Mouse (Mus musculus): ENCODE results near the gene Fbxl16.

Gene Fbxl16

DNA sequence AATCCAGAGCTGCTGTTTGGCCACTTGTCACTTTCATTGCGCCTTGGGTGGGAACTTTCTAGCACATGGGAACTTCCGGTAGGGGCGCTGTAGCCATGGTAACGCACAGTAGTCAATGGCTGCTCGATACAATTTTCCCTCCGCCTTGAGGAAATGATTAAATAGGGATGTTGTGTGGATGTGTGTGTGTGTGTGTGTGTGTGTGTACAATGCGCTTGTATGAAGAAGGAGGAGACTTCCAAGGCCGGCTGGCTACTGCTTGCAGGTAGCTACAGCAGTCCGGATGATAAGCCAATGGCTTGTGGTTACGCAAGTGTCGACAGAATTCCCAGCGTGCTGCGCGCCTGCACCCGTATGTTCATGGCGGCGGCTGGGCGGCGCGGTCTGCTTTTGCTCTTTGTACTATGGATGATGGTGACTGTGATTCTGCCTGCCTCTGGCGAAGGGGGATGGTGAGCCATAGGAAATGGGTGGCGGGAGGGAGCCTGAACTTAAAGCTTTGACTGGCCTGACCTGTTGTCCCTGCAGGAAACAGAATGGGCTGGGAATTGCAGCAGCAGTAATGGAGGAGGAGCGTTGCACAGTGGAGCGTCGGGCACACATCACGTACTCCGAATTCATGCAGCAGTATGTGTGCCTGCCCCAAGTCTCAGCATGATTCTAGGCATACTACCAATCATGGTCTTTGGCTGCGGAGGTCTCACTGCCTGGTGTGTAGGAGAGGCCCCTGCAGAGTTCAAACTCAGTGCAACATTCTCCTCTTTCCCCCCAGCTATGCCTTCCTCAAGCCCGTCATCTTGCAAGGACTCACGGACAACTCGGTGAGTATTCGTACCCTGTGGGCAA is 20.1 kb downstream of the Fbxl16 start, which contains the start of gene Jmjd8:
TSS of gene Jmjd8 (plus strand) at position 156 of the 846 bp plus-strand sequence.
- peak; percentile 81 for DNase-seq (ENCODE audit: low spot score)

GRCm38 (mm10) chr17:25829558-25830017 is 20.7 kb downstream of the Fbxl16 start:
- DNase-seq (ENCODE audit: low spot score), result no peak

- no peak for DNase-seq (ENCODE audit: low spot score)
Observed at GRCm38 (mm10) chr17:25830200-25830753, 21.4 kb downstream of the Fbxl16 start.

GRCm38 (mm10) chr17:25830806-25831431 is 22.0 kb downstream of the Fbxl16 start:
- no peak for DNase-seq (ENCODE audit: low spot score)

DNA sequence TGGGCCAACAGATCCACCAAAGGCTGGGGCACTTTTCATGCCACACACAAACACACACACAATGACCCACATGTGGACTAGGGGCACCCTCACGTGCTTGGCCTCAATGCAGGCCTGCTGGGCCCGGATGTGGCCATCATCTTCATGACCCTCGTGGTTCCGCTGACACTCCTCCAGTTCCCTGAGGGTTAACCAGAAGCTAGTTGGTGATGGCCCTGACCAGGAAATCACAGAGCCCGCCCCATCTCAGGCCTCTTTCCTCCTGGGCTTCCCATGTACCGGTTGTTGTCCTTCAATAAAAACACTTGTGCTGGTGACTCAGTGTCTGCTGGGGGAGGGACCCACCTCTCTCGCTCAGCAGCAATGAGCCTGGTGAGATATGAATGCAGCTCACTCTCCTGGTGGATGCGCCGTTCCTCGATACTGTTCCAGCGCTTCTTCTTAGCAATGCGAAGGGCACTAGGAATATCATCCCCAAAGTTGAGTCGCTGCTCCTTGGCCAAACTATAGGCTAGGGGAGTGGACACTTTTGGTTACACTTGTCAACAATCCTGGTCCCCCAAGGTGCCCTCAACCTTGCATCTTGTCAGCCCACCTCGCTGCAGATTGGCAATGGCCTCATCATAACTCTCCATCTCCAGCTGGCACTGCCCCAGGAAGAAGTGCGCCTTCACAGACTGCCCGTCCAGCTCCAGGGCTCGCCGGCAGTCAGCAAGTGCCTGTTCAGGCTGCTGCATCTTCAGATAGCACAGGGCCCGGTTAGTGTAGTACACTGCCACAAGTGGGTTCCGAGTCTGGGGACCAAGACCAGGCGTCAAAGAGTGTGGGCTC is 22.8 kb downstream of the Fbxl16 start:
- peak; percentile 70 for DNase-seq (ENCODE audit: low spot score)

DNA sequence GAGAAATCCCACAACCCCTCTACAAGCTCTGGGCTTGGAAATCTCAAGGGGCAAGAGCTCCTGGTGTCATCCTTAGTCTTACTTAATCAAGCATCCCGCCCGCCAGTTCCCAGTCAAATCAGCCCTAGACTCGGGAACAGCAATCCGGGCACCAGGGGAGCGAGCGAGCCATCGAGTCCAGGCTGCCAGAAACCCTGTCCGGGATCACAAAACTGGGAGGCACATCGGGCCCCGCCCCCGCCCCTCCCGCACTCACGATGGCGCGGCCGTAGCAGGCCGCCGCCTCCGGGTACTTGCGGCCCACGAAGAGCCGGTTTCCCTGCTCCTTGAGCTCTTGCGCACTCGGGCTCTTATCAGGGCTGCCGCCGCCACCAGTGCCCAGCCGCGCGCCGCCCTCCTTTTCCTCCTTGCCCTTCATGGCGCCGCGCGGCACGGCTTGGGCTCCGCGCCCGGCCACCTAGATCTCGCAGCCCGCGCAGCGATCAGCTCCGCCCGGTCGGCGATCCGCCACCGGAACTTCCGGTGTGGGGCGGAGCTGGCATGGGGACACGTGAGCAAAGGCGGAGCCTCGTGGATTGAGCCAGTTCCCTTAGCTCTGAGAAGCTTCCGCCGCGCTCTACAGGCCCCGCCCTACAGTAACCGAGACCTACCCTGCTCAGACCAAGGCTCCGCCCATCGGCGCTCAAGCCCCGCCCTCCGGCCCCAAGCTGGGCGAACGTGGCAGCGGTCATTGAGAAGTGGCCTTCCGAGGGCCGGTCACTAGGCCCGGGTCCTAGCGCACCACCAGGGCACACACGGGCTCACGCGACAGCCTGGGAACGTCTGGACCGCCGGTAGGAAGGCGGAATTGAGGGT is 23.8 kb downstream of the Fbxl16 start:
- peak; percentile 100 for DNase-seq (ENCODE audit: low spot score)

DNA sequence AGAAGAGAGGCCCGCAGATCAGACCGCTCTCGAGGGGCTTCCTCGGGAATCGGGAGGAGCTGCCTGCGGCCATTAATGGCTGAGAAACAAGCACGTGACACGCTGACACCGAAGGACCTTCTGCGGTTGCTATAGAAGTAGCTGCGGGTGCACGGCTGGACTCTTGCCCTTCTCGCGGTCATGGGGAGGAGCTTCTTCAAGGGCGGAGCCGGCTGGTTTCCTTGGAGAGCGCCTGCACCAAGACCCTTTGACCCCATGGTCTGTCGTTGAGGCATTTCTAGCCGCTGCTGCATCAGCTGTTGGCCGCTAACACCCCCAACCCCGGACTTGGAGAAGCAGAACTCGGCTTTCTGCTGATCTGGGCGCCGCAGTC is 24.4 kb downstream of the Fbxl16 start, which contains the start of gene Stub1:
TSS of gene Stub1 (minus strand) at position 114 of the 373 bp plus-strand sequence.
- DNase-seq (ENCODE audit: low spot score), result peak; percentile 93

DNA sequence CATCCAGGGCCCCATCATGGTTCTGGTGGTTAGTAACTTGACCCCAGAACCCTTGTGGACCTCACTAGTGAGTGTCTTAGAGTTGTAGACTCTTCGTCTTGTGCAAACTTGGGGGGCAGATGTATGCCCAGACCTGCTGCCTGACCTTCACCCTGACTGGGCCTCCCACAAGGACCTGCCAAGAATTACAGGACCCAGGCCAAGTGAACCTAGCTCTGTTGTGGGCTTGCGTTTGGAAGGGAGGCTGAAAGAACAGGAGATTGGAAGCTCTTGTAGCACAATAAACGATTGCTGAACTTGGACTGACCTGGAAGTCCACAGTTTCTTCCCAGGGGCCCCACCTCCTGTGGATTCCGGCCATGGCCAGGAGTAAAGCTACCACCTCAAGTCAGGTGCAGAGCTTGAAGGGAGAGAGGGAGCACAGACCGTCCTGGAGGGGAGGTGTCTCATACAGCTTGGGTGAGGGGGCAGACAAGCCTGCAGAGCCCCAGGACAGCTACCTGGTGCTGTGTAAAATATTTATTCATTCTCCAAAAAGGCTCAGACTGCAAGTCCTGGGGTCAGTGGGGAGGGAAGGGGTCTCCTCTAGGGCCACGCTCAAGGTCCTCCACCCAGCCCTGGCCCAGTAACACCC is 25.2 kb downstream of the Fbxl16 start:
- DNase-seq (ENCODE audit: low spot score), result no peak

- DNase-seq (ENCODE audit: low spot score), result no peak
Observed at GRCm38 (mm10) chr17:25834595-25835222, 25.8 kb downstream of the Fbxl16 start.

DNA sequence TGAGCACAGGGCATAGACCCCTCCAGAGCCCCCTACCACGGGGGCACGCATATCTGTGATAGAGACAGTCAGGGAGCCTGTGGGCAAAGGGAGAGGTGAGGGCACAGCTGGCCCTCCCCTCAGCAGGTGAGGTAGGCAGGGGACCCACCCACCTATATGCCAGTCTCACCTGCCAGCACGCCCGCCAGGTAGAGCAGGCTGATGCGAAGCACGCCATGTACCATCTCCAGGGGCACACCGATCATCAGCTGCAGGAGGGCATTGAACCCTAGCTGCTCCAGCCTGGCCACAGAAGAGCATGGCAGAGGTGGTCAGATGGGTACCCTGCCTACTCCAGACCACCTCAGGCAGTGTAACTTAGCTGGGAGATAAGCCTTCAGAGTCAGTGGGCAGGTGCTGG is 26.4 kb downstream of the Fbxl16 start:
- no peak for DNase-seq (ENCODE audit: low spot score)

DNA sequence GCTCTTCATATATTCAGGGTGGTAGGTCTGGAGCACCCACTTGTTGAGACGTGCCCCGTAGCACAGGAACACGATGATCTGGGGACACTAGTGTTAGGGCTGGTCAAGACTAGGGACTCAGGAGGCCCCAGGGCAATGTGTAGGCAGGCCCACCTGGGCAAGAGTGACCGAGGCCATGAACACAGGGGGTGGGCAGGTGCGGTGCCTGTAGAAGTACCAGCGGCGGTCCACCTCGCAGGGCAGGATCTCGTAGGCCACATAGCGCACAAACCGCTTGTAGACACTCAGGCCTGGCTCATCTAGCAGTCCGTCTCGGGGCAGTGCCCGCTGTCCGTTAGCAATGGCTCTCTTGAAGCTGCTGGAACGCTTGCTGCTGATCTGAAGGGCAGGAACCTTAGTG is 26.9 kb downstream of the Fbxl16 start:
- no peak for DNase-seq (ENCODE audit: low spot score)

DNA sequence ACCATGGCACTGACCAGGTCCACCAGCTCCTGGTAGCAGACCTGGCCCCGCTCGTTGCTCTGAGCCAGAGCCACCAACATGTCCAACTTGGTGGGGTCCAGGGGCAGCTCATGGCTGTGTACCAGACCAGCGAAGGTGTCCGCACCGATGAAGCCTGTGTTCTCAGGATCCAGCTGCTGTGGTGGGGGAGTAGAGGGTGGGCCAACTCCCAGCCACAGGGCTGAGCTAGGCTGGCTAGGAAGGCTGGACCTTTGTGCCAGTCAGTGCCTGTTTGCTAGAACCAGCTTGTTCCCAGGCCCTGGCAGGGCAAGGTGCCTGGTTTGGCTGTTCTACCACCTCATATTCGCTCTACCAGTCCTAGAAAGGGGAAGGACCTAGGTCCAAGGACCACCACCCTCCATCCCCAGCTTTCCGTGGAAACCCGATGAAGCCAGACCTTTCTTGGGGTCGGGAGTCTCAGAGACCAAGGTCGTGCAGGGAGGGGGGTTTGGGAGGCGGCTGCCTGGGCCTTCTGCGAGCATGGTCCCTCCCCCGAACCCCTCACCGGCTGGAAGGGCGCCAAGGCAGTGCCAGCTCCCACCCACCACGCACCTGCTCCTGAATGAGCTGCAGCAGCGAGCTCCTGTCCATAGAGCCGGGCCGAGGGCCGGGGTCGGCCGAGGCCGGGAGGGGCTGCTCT is 27.7 kb downstream of the Fbxl16 start:
- peak; percentile 83 for DNase-seq (ENCODE audit: low spot score)

- DNase-seq (ENCODE audit: low spot score), result peak; percentile 84
Observed at GRCm38 (mm10) chr17:25837076-25837410, 28.2 kb downstream of the Fbxl16 start, which contains the start of gene Rhbdl1. Gene Rhbdl1, minus strand, starts transcription at chr17:25837295.

DNA sequence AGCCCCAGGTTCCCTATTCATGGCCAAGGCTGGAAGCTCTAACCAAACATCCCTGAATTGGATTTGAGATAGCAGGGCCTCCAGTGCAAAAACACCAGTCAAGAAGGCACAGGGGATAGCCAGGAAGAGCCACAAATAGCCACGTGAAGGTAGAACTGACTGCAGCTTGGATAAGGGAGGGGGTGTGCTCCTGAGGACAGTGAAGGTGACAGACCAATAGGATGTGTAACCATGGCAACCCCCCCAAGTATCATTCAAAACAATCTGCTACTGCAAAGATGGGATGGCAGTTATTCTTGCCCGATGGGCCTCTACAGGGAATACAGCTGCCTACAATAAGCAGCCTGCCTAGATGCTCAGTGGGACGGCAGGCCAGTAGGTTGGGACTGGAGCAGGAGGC is 28.6 kb downstream of the Fbxl16 start:
- DNase-seq (ENCODE audit: low spot score), result no peak

DNA sequence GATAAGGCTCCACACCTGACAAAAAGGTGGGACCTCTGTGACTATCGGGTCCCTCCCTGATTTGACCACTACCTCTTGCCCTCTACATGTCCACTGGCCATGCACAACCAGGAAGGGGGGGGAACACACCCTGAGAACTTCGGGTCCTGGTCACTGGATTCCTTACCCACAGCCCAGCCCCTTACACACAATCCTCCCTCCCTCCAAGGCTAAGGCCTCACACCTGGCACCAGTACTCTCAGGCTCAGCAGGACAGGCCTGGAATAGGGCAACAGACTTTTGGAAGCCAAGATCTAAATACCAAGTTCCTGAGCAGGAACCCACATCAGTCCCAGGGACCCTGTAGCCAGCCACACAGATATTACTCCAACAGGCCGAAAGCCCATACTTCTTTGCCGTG is 30.0 kb downstream of the Fbxl16 start:
- DNase-seq (ENCODE audit: low spot score), result no peak

GRCm38 (mm10) chr17:25839455-25840235 is 30.8 kb downstream of the Fbxl16 start:
- no peak for DNase-seq (ENCODE audit: low spot score)

DNA sequence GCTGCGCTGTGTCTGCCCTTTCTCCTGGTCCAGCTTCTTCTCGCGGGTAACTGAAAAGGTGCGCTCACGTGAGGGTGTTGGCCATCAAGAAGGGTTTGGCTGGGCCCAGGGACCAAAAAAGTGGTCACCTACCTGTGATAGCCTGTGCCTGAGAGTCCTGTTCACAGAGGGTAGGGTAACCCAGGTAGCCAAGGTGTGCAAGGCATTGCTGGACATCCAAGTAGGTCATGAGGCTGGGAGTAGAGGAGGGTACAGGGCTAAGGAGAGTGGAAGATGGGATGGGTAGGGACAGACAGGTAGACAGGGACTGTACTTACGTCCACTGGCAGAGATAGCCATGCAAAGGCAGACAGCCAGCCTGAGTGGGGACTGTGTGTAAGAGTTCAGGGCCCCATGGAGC is 31.6 kb downstream of the Fbxl16 start:
- no peak for DNase-seq (ENCODE audit: low spot score)

- no peak for DNase-seq (ENCODE audit: low spot score)
Observed at GRCm38 (mm10) chr17:25841117-25841880, 32.4 kb downstream of the Fbxl16 start, which contains the start of gene Gm20683. Gene Gm20683, minus strand, starts transcription at chr17:25841763.

Measured in testis, postnatal 10 days (tissue).